Mouse (Mus musculus): Measurements from ENCODE around the gene Ldb2.

The Ldb2 gene

DNA sequence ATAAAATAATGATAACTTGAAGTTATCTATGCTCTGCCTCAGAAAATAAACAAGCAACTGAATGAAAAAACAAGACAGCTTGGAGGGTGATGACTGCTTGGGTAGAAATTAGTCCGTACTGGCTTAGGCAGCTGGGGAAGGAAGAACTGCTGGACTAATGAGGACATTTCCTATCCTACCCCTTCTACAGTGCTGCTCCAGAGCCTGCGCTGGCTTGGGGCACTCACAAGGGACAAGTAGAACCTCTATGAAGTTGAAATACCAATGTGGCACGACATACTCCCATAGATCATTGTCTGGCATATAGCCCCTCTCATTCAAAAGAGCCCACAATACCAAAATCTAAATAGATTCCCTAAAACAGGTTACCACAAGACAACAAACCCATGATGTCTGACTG, 131.6 kb downstream of the Ldb2 start:
- ChIA-PET POLR2A (no interaction called here), CTCF (no interaction called here)

DNA sequence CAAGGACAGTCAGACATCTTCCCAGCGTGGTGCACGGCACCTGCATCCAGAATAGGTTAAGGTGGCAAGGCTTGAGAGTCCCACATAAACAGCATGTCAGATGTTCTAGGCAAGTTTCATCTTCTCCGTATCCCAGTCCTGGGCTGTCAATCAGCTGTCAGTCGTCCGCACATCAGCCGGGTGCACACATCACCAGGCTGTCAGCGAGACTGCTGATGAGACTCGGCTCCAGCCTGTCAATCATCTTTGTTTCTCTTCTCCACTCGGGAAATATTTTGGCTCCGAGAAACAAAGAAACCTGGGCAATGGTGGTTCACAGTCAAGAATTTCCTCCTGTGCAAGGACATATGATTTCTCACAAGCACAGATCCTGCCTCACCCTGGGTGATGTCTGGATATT, 132.1 kb downstream of the Ldb2 start:
- ChIA-PET POLR2A (interaction anchor here in 1 of 4 experiments (0.7 kb wide), 1 partner anchor 853 kb away, joined by 4 read pairs; no protein-coding TSS in a partner anchor), CTCF (no interaction called here)

DNA sequence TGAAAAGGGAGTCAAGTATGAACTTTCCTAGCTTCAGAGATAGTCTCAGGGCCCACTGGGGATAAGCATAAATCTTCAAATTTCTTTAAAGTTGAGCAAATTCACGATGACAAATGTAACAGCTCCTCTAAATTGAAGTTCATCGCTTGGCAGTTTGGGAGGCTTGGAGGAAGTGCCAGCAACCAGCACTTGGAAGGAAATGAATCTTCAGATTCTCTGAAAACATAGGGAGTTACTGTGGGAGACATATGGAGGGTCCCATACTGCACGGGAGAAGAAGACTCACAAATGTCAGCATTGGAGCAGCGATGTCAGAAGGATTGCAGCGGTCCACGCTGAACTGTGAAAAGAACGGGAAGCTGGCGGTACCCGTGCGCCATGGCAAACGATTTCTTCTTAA, 139.8 kb downstream of the Ldb2 start:
- ChIA-PET CTCF (no interaction called here), POLR2A (no interaction called here)

DNA sequence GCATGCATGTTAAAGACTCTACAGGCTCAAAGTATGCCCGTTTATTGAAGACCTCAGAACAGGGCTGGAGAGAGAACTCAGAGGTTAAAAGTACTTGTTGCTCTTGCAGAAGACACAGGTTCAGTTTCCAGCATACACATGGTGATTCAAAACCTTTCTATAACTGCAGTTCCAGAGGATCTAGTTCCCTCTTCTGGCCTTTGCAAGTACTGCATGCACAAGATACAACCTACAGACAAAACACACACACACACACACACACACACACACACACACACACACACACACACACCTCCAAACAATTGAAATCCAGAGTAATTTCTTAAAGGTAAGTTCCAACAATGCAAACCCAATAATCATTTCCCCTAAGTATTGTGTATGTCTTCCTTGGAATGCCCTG, 142.8 kb downstream of the Ldb2 start:
- POLR2A ChIA-PET = no interaction called here
- CTCF ChIA-PET = no interaction called here

DNA sequence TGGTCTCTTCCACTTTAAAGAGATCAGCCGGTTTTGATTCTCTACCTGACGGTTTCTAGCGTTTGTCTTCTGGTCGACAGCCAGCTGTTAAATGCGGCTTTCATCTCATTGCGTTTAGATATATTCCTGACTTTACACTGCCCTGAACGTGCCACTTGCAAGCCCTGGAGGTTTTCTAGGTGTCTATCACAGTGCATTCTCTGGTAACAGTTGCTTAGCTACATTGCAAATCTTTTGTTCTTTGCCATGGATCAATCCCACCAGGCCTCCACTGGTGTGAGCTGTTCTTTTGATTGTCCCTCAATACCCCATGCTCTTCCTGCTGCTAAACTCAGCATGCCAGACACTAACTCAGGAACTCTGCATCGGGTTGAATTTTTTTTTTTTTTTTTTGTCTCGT, 145.1 kb downstream of the Ldb2 start:
- ChIA-PET CTCF (no interaction called here), POLR2A (no interaction called here)

DNA sequence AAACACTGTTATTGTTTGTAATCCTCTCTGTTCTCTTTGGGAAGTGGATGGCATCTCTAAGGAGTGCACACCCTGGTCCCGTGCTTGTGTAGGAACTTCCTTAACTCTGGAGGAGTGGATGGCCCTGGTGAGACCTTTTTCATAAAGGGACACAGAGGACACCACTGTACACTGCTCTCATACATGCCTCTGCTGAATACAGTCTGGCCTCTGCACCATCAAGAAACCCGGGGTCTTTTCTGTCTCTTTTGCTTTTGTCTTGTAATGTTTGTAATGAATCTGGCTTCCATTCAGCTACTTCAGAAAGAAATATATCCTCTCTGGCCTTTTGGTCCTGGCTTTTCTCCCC, 152.7 kb downstream of the Ldb2 start:
- ChIA-PET POLR2A (no interaction called here), CTCF (interaction anchor here in 1 of 4 experiments (0.7 kb wide), 1 partner anchor 115 kb away, joined by 3 read pairs; no protein-coding TSS in a partner anchor)

DNA sequence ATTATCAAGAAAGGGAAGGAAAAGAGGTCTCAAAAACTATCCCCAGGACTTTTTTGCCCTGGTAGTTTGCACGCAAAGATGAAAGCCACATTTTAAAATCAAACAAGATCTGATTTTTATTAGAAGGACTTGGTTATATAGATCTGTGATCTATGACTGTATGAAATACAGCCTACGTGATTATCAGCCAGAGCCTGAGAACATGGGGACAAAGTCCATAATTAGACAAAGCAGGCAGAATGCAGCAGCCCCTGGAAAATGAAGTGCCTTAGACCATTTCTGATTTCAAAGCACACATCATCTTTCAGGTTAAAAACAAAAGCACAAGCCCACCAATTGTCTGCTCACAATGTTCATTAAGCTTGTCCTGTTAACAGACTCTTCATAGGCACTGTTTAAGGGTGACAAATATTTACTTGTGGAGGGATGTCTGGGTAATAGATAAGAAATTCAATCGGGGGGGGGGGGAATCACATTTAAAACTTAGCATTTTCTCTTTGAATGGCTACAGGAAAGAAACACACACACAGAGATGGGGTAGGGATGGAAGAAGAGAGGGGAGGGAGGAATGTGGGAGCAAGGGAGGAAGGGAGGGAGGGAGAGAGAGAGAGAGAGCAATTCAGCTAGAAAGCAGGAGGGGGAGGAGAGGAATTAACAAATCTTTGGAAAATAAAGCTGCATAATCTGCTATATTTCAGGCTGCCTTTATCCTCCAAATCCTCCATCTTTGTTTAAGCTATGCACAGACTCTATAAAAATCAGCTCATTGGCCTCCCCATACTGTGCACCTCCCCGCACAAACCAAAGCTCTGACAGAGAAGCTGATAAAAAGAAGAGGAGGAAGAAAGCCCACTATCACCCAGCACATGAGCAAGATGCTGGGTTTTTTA, 153.3 kb downstream of the Ldb2 start:
- POLR2A ChIA-PET = interaction anchor here in 1 of 4 experiments (0.6 kb wide), 1 partner anchor 352 kb away, joined by 3 read pairs; no protein-coding TSS in a partner anchor
- CTCF ChIA-PET = interaction anchor here in 1 of 4 experiments (0.7 kb wide), 1 partner anchor 114 kb away, joined by 3 read pairs; no protein-coding TSS in a partner anchor

DNA sequence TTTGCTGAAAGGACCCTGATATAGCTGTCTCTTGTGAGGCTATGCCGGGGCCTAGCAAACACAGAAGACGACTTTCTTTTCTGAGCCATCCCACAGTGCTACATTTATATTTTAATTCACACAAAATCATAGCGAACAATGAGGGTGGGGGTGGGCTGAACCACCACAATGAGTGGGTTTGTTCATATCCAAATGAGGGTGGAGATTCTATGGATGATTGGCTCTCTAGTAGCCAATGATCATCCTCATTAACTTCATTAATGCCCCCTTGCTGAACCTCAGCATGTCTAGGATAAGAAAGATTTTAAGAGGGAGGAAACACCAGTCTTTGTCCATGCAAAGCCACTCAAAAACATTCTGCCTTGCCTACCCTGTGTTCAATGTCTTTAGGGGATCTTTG, 156.4 kb downstream of the Ldb2 start:
- CTCF ChIA-PET = no interaction called here

DNA sequence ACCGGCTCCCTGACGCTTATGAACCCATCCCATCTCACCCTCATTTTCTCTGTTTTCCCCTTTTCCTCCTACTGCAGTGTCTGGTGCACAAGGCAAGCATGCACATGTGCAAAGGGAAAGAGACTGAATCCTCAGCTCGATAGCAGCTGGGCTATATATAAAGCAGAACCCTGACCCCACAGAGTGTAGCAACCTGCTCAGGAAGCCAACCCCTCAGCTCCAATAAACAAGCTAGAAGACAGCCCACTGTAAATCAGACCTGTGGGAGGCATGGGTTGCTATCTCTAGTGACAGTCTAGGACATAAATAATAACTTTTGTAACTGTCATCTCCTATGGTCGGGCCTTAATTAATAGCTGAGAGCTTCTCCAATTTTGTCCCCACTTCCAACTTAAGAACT, 158.4 kb downstream of the Ldb2 start:
- ChIA-PET POLR2A (no interaction called here), CTCF (no interaction called here)

More for the DNA sequence above, 156.4 kb downstream of the Ldb2 start:
- POLR2A ChIA-PET = no interaction called here

DNA sequence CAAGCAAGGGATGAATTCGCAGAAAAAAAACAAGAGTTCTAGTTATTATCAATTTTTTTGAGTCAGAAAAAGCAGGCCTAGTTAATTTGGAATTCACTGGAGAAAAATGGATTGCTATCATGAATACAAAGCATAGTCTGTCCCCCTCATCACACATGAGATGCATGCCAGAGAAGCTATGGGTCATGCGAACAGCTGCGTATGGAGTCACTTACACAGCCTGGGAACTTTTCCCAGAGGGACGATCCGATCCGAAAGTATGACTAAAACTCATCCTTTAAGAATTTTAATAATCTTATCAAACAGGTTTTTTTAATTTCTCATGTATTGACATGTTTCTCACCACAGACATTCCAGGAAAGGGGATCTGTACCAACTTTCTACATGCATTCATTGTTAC, 163.9 kb downstream of the Ldb2 start:
- ChIA-PET CTCF (no interaction called here), POLR2A (no interaction called here)

DNA sequence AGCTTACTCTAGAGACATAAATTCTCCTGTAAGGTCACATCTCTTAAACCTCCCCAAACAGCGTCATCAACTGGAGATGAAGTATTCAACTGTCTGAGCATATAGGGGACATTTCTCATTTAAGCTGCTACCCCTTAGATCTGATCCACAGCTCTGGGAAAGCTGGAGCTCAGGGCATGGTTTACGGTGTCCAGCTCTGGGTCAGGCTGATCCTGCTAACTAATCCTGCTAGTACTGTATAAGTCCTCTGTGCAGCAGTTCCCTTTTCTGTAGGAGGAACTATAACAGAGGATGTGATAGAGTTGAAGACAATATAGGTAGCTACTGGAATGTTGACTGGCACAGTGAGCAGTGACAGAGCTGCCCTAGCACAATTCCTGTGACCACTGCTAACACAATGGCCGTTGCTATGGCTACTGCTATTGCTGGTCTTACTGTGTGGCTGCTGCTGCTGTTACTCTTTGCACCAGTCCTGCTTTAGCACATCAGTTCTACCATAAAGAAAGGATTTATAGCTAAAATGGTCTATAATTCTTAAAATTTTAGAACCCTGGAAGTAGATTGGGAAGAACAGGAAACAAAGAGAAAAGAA, 170.3 kb downstream of the Ldb2 start:
- ChIA-PET CTCF (no interaction called here), POLR2A (no interaction called here)

DNA sequence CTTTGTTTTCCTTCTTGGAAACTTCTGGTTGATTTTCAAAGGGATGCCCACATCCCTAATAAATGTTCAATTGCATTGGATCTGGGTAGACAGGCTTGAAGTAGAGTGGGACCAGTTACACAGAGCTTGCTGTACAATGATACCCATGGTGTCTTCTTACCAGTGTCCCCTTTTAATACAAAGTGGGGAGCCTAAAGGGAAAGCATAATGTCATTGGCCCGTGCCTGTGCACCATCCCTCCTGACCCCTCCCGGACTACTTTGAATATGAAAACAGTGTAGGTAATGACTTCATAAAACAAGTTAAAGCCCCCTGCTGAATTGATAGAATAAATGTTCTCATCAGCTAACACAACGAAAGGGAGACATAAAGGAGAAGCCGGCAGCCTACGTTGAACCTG, 172.0 kb downstream of the Ldb2 start:
- ChIA-PET CTCF (no interaction called here), POLR2A (no interaction called here)

DNA sequence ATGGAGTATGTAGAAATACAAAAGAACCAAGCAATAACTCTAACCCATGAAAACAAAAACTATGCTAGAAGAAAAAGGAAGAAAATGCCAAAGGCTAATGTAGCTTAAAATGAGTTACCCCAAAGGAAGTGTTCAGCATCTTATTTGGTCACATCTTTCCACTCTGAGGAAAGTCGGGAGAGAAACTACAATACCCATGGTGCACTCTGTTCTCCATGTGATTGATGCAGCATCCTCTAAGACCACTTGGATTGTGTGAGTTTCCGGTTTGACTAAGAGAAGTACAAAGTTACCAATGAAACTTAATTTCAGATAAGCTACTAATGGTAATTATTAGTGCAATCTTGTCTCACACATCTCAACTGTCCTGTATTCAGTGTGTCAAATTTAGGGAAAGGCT, 172.6 kb downstream of the Ldb2 start:
- POLR2A ChIA-PET = interaction anchor here in 1 of 4 experiments (0.7 kb wide), 1 partner anchor 12 kb away, joined by 3 read pairs; no protein-coding TSS in a partner anchor
- CTCF ChIA-PET = no interaction called here

DNA sequence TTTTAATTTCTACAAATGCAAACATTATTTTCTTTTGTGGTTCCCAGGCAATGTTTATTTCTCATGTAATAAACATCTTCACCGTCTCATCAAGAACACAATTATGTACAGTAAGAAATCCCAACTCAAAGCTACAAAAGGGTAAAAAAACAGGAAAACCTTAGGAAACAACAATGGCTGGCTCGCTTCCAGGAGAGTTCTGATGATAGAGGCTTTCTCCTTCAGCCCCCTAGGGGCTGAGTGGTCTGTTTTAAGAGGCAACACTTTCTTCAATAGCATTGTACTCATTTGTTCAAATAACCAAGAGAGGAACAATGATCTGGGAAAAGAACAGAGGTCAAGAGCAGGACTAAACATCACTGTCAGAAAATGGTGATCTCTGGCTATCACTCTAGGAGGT, 173.4 kb downstream of the Ldb2 start:
- POLR2A ChIA-PET = interaction anchor here in 1 of 4 experiments (0.7 kb wide), 1 partner anchor 13 kb away, joined by 3 read pairs; no protein-coding TSS in a partner anchor
- CTCF ChIA-PET = no interaction called here

DNA sequence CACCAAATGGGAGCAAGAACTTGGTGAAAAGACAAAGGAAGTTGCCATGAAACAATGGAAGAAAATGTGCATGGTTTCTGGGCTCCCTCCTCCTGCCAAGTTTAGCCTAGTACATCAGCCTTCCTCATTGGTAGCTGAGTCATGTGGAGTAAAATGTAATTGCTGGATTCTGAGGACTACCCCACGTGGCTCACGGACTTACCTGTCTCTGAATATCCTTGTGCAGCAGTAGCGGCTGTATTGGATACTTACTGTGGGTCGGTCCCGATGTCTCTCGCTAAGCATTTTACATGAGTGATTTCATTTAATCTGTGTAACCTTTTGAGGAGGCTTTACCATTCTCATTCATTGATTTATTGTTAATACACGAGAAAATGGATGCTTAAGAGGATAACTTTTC, 183.8 kb downstream of the Ldb2 start:
- ChIA-PET CTCF (no interaction called here), POLR2A (interaction anchor here in 1 of 4 experiments (0.6 kb wide), 1 partner anchor 1724 kb away, joined by 4 read pairs; no protein-coding TSS in a partner anchor)

DNA sequence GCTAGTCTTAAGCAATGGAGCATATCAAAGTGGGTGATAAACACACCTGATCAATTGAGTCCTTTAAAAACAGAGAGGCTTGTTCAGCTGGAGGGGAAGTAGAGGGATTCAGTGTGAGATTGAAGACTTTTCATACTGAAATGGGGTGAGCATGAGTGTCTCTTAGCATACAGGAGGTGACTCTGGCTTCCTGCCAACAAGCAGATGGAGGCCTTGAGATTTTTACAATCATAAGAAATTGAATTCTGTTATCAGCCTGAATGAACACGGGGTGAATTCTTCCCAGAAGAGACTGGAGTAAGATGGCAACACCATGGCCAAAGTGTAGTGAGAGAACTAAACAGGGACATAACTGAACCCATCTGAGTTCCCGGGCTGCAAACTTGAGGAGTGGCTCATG, 190.6 kb downstream of the Ldb2 start:
- ChIA-PET POLR2A (no interaction called here), CTCF (no interaction called here)

DNA sequence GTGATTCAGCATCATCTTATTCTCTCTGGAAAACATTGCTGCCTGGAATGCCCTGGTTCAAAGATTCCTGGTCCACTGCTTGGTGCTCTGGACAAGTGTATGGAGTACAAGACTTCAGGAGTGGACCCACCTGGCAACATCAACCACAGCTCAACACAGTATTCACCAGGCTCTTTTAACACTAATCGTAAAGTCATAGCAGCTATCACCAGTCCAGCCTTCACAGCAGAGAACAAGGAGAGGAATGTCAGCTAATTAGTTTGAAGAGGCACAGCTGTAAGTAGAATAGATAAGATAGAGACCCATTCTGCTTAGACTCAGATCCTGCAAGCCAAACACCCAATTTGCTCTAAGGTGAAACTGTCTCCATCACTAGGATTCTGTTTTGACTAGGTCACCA, 198.1 kb downstream of the Ldb2 start:
- CTCF ChIA-PET = no interaction called here

DNA sequence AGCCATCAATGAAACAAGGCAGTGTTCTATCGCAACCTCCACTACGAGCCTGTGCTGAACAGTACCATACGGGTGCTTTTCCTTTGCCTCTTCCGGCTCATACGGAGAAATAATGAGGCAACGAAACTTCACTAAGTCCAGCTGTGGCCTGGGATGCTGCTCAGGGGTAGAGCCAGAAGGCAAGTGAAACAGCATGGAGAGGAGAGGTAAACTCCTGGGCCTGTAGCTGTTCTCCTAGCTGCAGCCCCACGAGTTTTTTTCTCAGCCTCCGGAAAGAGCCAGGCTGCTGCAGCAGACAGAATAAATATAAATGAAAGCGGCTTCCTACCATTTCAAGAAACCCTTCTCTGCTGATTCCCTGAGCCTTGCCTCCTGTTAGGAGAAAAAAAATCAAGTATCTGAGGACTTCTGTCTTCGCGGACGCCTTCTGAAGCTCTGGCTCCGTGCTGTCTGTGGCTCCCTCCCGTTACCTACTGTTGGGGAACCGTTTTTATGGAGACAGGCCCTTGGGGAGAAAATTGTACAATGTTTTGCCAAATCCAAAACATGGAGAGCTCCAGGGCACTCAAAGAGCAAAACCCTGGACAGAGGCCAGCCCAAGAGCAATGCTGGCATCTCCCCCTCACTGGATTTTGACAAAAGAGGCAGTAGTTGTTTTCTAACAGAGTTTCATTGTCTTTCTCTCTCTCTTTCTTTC, 205.8 kb downstream of the Ldb2 start:
- ChIA-PET POLR2A (interaction anchor here in 1 of 4 experiments (0.9 kb wide), 1 partner anchor 351 kb away, joined by 3 read pairs; no protein-coding TSS in a partner anchor), CTCF (no interaction called here)

More for the DNA sequence above, 198.1 kb downstream of the Ldb2 start:
- POLR2A ChIA-PET = no interaction called here

DNA sequence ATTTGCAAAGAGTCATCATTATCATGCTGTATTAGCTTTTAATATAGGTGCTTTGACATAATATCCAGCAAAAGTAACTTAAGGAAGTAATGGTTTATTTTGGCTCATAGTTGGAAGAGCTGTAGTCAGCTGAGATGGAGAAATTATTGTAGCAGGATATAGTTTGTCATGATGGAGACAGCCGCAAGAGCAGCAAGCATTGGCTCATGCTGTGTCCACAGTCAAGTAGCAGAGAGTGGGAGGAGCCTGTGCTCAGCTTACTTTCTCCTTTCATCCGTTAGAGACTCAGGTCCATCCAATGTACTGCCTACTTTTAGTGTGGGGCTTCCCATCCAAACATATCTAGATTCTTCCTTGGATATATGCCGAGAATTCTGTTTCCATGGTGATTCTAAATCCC, 208.7 kb downstream of the Ldb2 start:
- ChIA-PET CTCF (interaction anchor here in 1 of 4 experiments (0.7 kb wide), 1 partner anchor 321 kb away, joined by 3 read pairs; no protein-coding TSS in a partner anchor), POLR2A (interaction anchor here in 1 of 4 experiments (0.7 kb wide), 1 partner anchor 135 kb away, joined by 3 read pairs; no protein-coding TSS in a partner anchor)

DNA sequence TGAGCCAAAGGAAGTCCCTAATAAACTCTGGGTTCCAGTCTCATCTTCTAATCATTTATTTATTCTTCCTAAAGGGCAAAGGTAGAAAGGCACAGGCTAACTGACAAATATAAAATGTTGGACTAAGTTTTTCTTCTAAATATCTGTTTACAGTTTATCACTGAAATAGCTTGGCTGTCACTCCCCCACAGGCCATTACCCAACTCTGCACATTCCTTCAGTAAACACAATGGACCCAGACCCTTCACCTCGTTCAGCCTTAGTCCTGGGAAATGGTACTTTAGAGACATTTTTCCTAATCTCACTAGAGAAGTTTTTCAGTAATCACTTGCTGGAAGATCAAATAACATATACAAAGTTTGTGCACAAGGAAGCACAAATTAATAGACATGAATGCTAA, 210.2 kb downstream of the Ldb2 start:
- POLR2A ChIA-PET = no interaction called here
- CTCF ChIA-PET = no interaction called here
